Mouse (Mus musculus) stomach, embryonic 15.5 days (tissue): ENCODE results near the gene Cep41. TPM values are rescaled to one million over a fixed set of nuclear protein-coding genes. Genes with fewer than 3 reads are reported as not detected.

Experiments used
- ATAC-seq: fragments of 200-750 bp; cut with Nextera tagmentation; 2 replicates; pipeline ENCODE4 v1.8.0; 2017; ENCODE audit warnings: low read depth, moderate number of reproducible peaks, moderate TSS enrichment; ENCODE audit not compliant: insufficient read depth, low FRiP score
- H3K27ac ChIP-seq: fragments of 300-500 bp; sonication (generic); 2 replicates; pipeline ENCODE4 v1.5.1; 2015; ENCODE audit warnings: mild to moderate bottlenecking, inconsistent platforms
- H3K27me3 ChIP-seq: fragments of 300-500 bp; sonication (generic); replicated peaks from 2 replicates; pipeline ENCODE4 v1.6.1; 2015; ENCODE audit warnings: inconsistent platforms
- H3K36me3 ChIP-seq: fragments of 300-500 bp; sonication (generic); 2 replicates; pipeline ENCODE4 v1.6.1; 2015; ENCODE audit warnings: inconsistent platforms
- H3K4me1 ChIP-seq: fragments of 300-500 bp; sonication (generic); 2 replicates; pipeline ENCODE4 v1.6.1; 2015; ENCODE audit warnings: inconsistent platforms
- H3K4me2 ChIP-seq: fragments of 300-500 bp; sonication (generic); 2 replicates; pipeline ENCODE4 v1.6.1; 2015; ENCODE audit warnings: mild to moderate bottlenecking, inconsistent platforms
- H3K4me3 ChIP-seq: fragments of 300-500 bp; sonication (generic); replicated peaks from 2 replicates; pipeline ENCODE4 v1.5.1; 2015; ENCODE audit warnings: inconsistent platforms
- H3K9ac ChIP-seq: fragments of 300-500 bp; sonication (generic); 2 replicates; pipeline ENCODE4 v1.6.1; 2015; ENCODE audit warnings: inconsistent platforms
- H3K9me3 ChIP-seq: fragments of 300-500 bp; sonication (generic); 2 replicates; pipeline ENCODE4 v1.6.1; 2016; ENCODE audit warnings: inconsistent platforms
- WGBS: fragments of 180-500 bp; shearing (Covaris S2); methylation state at CpG from one replicate; pipeline ENCODE4 v1.1.7; 2015; 5-methylcytosine and 5-hydroxymethylcytosine counted together
- polyA plus RNA-seq: library from polyadenylated mRNA; unstranded; fragments of >200 nt; fragmentation: Nextera tagmentation; extraction: Ambion mirVana; gene quantifications from 2 replicates; pipeline ENCODE4 v1.2.1, GENCODE M21; 2015

Cep41 gene
- polyA plus RNA-seq, 1 experiment from 2014 or later = 10.0 TPM

DNA sequence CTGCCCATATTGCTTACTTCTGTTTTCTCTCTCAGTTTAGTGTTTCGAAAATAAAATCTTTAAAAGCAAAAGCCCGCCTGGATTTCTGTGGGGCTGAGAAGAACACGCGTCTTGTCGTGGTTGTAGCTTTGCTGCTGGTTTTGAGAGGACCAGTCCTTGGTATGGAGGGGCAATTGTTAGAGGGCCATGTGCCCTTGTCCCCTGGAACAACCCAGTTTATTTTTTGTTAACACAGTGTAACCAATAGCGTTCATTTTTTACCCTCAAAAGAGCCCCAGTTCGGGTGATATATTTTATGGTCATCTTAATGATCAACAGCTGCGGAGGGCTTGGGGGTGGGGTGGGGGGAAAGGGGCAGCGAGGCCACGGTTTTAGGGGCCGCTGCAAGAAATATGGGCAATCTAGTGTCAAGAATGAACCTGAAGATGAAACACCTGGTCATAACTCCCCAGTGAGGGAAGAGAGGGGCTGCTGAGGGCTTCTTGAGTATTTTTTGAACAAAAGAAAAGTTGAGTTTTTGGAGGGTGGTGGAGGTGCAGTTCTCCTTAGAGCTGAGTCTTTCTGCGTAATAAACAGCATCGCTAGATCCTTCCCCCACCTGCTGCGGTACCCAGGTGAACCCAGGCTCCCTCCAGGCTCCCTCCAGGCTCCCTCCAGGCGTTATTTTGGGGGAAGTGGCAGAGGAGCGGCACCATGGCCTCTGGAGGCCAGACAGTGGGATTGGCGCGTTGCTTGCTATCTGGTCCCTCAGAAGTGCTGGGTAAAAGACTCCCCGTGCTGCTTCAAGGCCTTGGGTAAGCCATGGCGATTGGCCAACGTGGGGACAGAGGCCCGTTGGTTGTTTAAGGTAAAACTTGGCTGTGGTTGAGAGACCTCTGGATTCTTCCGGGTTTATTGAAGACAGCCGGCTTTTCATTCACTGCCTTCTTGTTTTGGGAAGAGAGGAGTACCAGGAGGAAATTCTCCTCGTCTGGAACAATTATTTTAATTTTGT lies 17.1 kb upstream of the Cep41 start:
- 45% methylated on average over 25 of the region's 25 CpGs for WGBS
- no peak for ATAC-seq
- H3K4me2 ChIP-seq = no peak overlapping the region

DNA sequence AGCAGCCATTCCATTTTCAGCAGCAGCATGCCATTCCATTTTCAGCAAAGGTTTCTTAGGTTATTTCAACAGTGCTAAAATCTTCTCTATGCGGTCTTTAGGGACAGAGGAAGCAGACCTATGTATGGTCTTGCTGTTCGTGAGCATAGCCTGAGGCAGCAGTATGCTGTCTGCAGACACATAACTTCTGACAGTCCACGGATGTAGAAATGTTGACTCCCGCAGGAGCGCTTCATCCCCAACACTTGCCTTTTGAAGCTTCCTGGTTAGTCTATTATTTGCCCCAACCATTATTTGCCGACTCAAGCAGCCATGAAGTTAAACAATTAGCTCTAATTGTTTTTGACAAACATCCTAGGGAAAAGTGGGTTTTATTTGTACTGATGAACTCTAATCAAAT lies 15.6 kb upstream of the Cep41 start:
- Histone ChIP-seq H3K4me1 (peaks cover 10% of the 10 kb centered on the region; the same call in 1 of the 2 replicates), H3K27me3 (no peaks in the 10 kb centered on the region), H3K9ac (no peak overlapping the region), H3K4me3 (no peak overlapping the region), H3K9me3 (no peaks in the 10 kb centered on the region), H3K27ac (no peak overlapping the region), H3K36me3 (no peaks in the 10 kb centered on the region), H3K4me2 (no peak overlapping the region)
- WGBS = 44% methylated on average over 6 of the region's 6 CpGs
- no peak for ATAC-seq

More for the DNA sequence above, 17.1 kb upstream of the Cep41 start:
- Histone ChIP-seq H3K9me3 (no peaks in the 10 kb centered on the region), H3K27ac (peak overlapping the region; percentile 65), H3K9ac (no peak overlapping the region), H3K4me1 (peaks cover 10% of the 10 kb centered on the region; the same call in 1 of the 2 replicates), H3K36me3 (no peaks in the 10 kb centered on the region), H3K27me3 (no peaks in the 10 kb centered on the region), H3K4me3 (no peak overlapping the region)

- Histone ChIP-seq H3K4me3 (no peak overlapping the region), H3K9me3 (no peaks in the 10 kb centered on the region), H3K4me1 (peaks cover 6% of the 10 kb centered on the region; the same call in 1 of the 2 replicates), H3K9ac (no peak overlapping the region), H3K36me3 (no peaks in the 10 kb centered on the region), H3K27me3 (no peaks in the 10 kb centered on the region), H3K4me2 (no peak overlapping the region), H3K27ac (peak overlapping the region; percentile 81)
- peak; percentile 73; the same call in 1 of the 2 replicates for ATAC-seq
- 57% methylated on average over 9 of the region's 9 CpGs for WGBS
Measured at GRCm38 (mm10) chr6:30703977-30704602, 10.5 kb upstream of the Cep41 start.

DNA sequence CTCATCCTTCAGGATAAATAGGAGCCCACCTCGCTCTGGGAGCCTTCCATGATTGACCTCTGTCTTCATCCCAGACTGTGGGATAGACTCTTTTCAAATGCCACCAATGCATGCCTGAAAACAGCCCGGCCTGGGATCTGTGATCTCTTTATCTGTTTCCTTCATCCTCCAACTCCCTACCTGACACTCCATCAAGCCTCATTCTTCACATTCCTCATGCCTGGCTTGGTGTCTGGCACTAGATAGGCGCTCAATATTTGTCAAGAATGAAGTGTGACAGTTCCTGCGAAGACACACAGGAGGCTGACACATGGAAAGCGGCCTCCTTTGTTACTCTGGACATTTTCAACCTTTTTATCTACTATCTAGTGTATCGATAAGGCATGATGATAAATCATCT lies 9.9 kb upstream of the Cep41 start:
- Histone ChIP-seq H3K36me3 (no peaks in the 10 kb centered on the region), H3K9ac (no peak overlapping the region), H3K4me1 (peaks cover 6% of the 10 kb centered on the region; the same call in 1 of the 2 replicates), H3K27ac (peak overlapping the region; percentile 77), H3K4me2 (no peak overlapping the region), H3K9me3 (no peaks in the 10 kb centered on the region), H3K27me3 (no peaks in the 10 kb centered on the region), H3K4me3 (no peak overlapping the region)
- no peak for ATAC-seq
- WGBS = 63% methylated on average over 6 of the region's 6 CpGs

GRCm38 (mm10) chr6:30702881-30703280 lies 9.3 kb upstream of the Cep41 start:
- 69% methylated on average over 6 of the region's 6 CpGs for WGBS
- H3K27ac ChIP-seq = peak overlapping the region; percentile 77; the same call in 1 of the 2 replicates
- no peaks in the 10 kb centered on the region for H3K36me3 ChIP-seq
- no peak overlapping the region for H3K4me3 ChIP-seq
- no peak for ATAC-seq
- no peaks in the 10 kb centered on the region for H3K9me3 ChIP-seq
- H3K27me3 ChIP-seq = no peaks in the 10 kb centered on the region
- H3K4me2 ChIP-seq = no peak overlapping the region
- peaks cover 8% of the 10 kb centered on the region; the same call in 1 of the 2 replicates for H3K4me1 ChIP-seq
- no peak overlapping the region for H3K9ac ChIP-seq

GRCm38 (mm10) chr6:30700182-30700581 lies 6.6 kb upstream of the Cep41 start:
- H3K9ac ChIP-seq = no peak overlapping the region

DNA sequence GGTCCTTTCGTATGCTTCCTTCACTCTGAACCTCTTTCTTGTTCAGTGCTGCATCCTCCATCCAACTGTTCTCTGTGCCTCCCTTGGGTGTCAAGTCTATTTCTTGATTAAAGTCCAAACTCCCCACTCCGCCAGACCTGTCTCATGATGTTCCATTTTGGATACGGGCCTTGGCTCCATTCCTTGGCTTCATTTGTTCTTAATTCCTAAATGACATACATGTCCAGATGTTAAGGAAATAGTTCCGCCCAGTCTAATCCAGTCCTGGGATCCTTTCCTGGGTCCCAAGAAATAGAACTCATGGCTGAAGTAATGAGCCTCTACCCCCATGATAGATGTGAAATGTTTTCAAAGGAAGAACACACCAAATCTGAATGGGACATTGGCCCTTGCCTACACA lies 4.5 kb upstream of the Cep41 start:
- Histone ChIP-seq H3K27ac (peak overlapping the region; percentile 64), H3K9ac (no peak overlapping the region), H3K36me3 (no peaks in the 10 kb centered on the region), H3K9me3 (no peaks in the 10 kb centered on the region), H3K4me2 (no peak overlapping the region), H3K4me1 (peaks cover 9% of the 10 kb centered on the region; the same call in 1 of the 2 replicates), H3K4me3 (no peak overlapping the region), H3K27me3 (no peaks in the 10 kb centered on the region)
- no peak for ATAC-seq
- 61% methylated on average over 4 of the region's 4 CpGs for WGBS

More at GRCm38 (mm10) chr6:30700182-30700581, 6.6 kb upstream of the Cep41 start:
- no peaks in the 10 kb centered on the region for H3K9me3 ChIP-seq
- no peak overlapping the region for H3K4me3 ChIP-seq
- no peak overlapping the region; the same call in 1 of the 2 replicates for H3K4me2 ChIP-seq
- H3K27me3 ChIP-seq = no peaks in the 10 kb centered on the region
- 0 out of 2 replicates have a peak, but pooled peaks have one; percentile 27 for ATAC-seq
- 29% methylated on average over 6 of the region's 6 CpGs for WGBS
- H3K4me1 ChIP-seq = peaks cover 9% of the 10 kb centered on the region; the same call in 1 of the 2 replicates
- H3K27ac ChIP-seq = peak overlapping the region; percentile 45
- H3K36me3 ChIP-seq = no peaks in the 10 kb centered on the region

GRCm38 (mm10) chr6:30697464-30697863 lies 3.9 kb upstream of the Cep41 start:
- no peak for ATAC-seq
- no peaks in the 10 kb centered on the region for H3K9me3 ChIP-seq
- no peaks in the 10 kb centered on the region for H3K36me3 ChIP-seq
- WGBS = 22% methylated on average over 5 of the region's 5 CpGs
- H3K27me3 ChIP-seq = no peaks in the 10 kb centered on the region
- H3K4me1 ChIP-seq = peaks cover 14% of the 10 kb centered on the region; the same call in 1 of the 2 replicates
- peak overlapping the region; percentile 64 for H3K27ac ChIP-seq
- no peak overlapping the region for H3K4me2 ChIP-seq
- H3K4me3 ChIP-seq = no peak overlapping the region
- H3K9ac ChIP-seq = no peak overlapping the region

DNA sequence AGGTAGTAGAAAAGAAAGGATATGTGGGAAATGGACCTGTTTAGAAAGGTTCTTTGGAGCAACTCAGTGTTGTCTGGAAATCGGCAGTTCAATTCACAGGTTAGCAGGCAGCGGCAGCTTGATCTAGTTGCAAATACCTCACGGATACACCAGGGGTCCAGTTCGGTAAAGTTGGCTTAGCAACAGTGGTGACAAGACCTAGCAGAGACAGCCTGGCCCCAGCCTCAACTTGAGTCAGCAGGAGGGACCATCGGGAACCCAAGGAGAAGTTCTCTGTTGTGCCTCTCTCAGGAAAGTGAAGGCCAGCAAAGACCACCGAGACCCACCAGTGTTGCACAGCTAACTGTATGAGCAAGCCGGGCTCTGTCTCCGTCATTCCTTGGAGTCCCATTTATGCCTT lies 1.6 kb upstream of the Cep41 start:
- Histone ChIP-seq H3K27ac (no peak overlapping the region), H3K36me3 (no peaks in the 10 kb centered on the region), H3K27me3 (no peaks in the 10 kb centered on the region), H3K9me3 (no peaks in the 10 kb centered on the region), H3K9ac (no peak overlapping the region), H3K4me2 (no peak overlapping the region), H3K4me1 (peaks cover 10% of the 10 kb centered on the region; the same call in 1 of the 2 replicates), H3K4me3 (no peak overlapping the region)
- ATAC-seq = no peak
- 87% methylated on average over 8 of the region's 8 CpGs for WGBS

DNA sequence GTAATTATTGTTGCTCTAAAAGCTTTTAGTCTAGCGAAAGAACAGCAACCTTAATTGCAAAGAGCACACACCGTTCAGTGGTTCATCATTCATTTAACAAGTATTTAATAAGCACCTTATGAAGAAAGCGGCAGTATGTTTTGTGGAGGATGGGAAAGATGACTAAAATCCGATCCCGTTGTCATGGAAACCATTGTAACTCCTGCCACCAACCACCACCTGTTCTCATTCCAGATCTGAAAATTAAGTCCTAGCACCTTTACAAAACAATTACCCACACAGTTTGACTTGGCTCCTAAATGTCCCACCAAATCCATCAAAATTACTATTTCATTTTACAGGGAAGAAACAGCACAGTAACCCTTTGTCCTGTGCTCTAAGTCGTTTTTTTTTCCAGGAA lies 660 bp upstream of the Cep41 start:
- Histone ChIP-seq H3K4me2 (peak overlapping the region; percentile 61), H3K27ac (0 out of 2 replicates have a peak overlapping the region, but pooled peaks have one; percentile 23), H3K36me3 (no peaks in the 10 kb centered on the region), H3K27me3 (no peaks in the 10 kb centered on the region), H3K9me3 (no peaks in the 10 kb centered on the region), H3K4me1 (peaks cover 8% of the 10 kb centered on the region; the same call in 1 of the 2 replicates), H3K9ac (no peak overlapping the region), H3K4me3 (peak overlapping the region; percentile 51; the same call in 1 of the 2 replicates)
- WGBS = 38% methylated on average over 6 of the region's 6 CpGs
- no peak for ATAC-seq

- WGBS = 66% methylated on average over 5 of the region's 5 CpGs
- Histone ChIP-seq H3K27ac (peak overlapping the region; percentile 90), H3K27me3 (no peaks in the 10 kb centered on the region), H3K4me2 (peak overlapping the region; percentile 61), H3K36me3 (no peaks in the 10 kb centered on the region), H3K4me1 (peaks cover 6% of the 10 kb centered on the region; the same call in 1 of the 2 replicates), H3K4me3 (peak overlapping the region; percentile 51), H3K9ac (peak overlapping the region; percentile 0; the same call in 1 of the 2 replicates), H3K9me3 (no peaks in the 10 kb centered on the region)
- no peak for ATAC-seq
Measured at GRCm38 (mm10) chr6:30692826-30693225, 723 bp downstream of the Cep41 start.
